Mouse (Mus musculus) c-Kit-positive CD71-negative TER-119-negative erythroid progenitor cells, embryonic 14.5 days (primary cell): ENCODE results near the gene Barhl2.

ENCODE experiments used
- DNase-seq: peaks from one replicate; pipeline ENCODE4 v3.0.0-alpha.2; 2013; ENCODE audit warnings: low read depth

Barhl2 gene

DNA sequence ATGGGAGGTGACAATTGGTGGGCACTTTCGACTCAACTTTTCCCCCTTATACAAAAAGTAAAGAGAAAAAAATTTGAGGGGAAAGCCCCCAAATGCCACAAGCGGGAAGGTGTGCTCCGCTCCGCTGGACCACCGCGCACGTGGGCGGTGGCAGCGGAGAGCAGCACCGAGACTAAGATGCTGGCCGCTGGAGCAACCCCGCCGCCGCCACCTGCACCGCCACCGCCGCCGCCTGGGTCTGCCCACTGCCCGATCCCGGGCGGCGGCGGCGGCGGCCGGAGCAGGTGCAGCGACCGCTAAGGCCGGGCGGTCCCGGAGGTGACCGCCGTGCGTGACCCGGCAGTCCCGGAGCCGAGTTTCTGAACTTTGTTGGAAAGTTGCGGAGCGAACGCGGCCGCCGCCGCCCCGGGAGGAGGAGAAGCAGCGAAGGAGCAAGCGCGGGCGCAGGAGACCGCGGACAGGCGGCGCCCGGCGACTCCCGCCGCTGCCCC lies at the start of gene Barhl2:
Gene Barhl2, minus strand, starts transcription at position 181 of the 491 bp plus-strand sequence.
- no peak for DNase-seq

DNA sequence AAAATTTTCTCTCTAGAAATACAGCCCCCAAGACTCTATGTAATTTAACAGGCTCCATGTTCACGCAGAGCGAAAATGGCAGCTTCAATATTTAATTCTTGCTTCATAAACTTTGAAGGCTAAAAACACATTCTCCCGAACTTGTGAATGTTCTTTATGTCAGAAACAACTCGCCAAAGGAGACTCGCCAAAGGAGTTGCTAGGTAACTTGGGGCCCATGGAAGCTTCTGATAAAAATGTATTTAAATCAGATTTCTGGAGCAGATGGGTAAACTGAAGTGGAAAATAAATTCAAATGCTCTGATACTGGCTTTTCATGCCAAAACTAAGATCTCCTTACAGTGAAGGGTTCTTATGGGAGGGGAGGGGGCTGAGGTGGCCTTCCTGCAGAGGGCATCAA lies 48.1 kb upstream of the Barhl2 start:
- DNase-seq, result no peak

DNA sequence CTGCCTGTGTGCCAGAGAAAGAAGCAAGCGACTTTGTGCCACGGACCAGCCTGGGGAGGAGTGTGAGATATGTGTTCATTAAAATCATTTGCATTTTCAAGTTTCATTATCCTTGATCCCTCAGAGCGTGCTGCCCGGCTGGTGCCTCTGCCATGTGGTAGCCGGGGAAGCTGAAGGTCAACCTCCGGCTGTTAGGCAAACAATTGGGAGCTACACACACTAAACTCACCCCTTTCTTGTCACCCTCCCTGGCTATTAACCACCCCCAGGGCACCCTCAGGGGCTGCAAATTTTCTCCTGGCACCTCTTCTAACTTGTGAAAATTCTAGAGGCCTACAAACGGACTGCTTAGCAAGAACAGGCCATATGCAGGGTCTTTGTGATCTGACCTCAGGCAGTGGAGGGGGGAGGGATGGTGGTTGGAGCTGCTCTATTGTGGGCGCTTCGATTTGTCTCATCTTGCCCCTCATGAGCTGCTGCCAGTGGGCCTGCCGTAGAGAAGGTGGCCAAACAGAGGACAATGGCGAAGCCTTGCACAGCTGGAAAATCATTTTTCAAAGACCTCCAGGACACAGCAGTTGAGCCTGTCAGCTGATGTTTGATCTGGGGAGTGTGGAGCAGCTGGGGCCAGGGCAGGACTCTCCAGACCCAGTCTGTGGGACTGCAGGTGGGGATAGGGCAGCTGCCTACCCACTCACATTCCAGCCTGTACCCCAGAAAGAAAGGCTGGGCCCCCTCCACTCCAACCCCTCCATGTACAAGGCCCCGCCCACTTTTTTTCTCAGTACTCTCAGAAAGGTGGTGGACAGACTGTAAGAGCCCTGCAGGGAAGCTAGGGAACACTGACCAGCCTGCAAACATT lies 44.9 kb upstream of the Barhl2 start:
- DNase-seq, result no peak

DNA sequence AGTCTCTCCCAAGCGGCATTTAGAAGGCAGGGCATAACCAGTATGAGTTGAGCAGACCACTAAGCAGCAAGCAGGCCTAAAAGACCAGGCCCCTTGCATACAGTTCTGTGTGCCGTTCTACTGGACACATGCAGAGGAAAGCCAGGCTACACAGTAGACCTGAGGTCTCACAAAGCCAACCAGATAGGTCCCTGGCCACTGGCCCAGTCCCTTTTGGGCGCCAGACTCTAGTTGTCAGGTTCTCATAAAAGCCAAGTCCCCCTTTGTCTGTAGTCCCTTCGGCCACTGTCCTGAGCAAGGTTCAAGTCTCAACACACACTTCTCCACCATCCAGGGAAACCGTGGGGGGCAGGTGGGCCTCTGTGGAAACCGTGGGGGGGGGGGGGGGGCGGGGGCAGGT lies 44.3 kb upstream of the Barhl2 start:
- no peak for DNase-seq

DNA sequence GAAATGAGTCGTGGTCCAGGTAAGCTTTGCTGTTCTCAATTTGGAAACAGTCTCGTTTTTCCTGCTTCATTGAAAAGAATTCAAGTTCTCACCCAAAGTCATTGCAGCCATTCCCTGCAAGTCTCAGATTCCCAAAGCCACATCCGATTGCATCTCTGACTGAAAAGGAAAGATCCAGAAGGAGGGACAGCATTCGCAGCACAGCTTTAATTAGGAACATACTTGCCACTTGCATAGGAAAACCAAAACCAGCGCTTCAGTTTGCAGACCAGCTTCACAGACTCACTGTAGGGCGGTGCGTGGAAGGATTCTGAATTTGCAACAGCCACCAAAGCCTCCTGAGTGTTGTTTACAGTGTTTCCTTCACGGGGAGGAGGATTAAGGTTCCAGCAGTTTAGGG lies 33.8 kb upstream of the Barhl2 start:
- no peak for DNase-seq

DNA sequence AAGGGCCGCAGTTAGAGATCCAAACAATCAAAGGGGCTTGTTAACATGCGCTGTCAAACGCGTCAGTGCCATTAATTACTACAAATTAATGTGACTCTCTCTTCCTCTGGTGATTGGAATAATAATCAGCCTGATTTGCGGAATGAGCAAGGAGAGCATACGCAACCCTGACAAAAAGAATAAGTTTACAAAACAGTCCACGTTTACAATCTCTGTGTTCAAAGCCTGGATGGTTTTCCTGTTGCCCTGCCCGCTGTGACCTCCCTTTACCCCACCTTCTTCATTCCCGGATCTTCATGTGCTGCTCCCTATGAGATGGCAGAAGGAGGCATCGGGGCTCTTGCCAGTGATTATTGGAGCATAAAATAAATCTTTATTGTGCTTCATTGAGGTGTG lies 14.1 kb upstream of the Barhl2 start:
- DNase-seq, result no peak

DNA sequence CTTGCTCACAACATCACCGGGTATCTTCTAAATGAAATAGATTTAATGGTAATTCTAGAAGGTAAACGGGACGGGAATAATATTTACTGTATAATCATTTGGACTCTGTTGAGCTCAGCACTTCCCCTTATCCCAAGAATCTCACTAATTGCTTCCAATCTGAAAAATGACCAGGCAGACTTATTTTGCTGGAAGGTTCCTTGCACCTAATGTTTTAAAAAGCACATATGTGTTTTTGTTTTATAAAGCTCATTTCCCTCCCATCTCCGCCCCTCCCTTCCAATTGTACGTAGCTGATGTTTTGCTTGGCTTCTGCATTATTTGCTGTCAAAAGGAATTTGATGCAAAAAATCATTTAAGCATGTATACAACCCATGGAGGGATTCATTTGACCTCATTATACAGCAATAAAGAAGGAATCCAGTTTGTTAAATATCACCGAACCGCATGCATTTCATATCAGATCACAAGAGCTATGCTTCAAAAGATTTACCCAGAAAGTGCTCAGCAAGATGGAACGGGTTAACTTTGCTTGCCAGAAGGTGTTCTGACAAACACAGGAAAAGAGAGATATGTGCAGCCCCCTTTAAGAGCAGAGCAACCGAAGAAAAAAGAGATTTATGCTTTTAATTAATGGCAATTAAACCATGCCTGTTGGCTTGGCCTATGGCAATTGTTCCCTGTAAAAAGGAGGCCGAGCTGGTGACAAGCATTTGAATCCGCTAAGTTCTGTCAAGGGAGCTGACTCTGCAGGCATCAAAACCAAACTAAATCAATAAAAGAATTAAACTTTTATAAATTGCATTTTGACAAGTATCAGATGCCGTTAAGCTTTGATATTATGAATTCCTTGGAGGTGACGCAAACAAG lies 13.5 kb upstream of the Barhl2 start:
- DNase-seq, result no peak

DNA sequence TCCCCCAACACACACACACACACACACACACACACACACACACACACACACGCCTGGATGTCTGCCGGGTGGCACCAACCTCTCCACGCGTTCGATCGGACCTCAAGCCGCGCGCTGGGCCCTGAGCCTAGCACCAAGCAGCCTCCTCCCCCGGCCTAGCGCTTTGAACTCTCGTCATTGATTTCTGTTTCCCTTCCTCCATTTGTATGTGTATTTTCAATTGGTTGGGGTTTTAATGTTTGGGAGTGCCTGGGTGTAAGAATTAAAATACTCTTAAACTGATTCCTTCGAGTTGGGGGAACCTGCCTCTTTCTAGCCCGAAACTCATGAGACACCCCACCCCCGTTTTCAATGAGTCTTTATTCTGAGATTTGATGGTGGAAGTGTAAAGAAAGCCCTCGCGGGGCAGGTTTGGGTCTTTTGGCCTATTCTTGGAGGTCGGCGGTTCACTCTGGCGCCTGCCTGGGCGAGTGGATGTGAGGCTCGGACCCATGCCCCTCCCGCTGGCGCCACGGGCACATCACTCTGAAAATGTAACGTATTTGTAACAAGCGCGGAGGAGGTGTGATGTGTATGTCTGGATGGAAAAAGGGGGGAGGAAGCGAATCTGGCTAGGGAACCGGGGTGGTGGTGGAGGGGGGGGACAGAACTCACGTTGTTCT lies 7.3 kb upstream of the Barhl2 start:
- no peak for DNase-seq

DNA sequence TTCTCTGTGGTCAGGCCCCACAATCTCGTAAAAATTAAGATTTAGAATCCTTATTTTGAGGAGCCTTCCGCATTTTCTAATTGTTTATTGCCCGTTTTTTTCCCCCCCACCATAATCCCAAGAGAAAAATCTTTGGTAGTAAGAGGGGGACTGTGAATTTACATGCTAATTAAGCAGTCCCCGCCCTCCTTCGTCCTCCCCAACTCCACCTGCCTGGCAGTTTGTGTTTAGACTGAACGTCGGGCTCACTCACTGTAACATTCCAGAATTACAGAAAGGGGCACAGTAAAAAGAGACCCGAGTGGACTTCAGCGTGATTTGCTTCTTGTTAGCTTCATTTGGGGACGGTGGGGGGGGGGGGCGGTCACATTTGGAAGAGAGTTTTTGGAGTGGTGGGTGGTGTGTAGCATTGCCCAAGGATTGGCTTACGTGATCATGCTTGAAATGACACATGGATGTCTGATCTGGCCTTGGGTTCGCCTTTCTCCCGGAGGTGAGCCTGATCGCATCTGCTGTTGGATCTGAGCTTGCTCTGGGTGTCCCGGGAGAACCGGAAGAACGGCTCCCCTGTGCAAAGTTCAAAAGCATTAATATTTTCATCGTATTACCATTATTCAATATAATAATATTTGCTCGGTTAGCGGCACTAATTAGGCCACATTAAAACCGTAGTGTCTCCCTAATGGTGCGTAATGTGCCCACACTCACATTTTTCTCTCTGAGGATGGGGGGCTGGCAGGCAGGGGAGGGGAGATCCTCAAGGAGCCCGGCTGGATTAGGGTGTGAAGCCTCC lies 6.6 kb upstream of the Barhl2 start:
- no peak for DNase-seq

DNA sequence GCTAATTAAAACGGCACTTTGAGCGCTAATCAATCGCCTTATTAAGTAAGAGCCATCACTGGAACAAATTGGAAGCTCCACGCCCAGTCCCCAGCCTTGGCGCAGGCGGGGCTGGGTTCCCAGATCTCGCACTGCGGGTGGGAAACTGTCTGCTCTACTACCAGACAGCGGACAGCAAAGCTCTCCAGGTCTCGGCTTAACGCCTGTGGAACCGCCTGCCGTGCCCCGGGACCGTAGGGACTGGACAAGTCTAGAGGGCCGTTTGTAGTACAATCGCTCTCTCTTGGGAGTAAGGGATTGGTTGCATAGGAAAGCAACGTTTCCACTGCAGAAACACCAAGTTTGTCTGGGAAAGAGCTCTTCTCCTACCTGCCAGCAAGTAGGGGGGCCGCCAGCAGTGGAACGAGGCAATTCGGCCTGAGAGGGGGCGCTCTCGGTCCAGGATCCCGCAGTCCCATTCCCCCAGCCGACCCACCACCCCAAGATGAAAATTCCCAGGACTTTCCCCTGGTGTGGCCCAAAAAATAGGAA lies 5.8 kb upstream of the Barhl2 start:
- no peak for DNase-seq

DNA sequence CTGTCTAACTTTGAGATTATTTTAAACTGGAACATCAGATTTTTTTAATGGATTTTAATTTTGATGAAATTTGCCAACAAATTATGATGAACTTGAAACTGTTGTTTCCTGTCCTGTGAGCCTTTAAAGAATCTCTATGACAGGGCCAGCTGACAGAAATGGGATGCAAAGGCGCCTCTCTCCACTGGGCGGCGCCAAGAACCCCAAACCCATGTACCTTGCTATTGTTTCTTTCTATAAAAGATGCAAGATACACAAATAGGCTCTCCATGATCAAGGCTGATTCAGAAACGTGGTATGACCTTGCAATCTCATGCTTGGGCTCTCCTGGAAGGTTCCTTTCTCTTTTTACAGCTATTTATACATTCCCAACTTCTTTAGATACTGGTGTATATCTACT lies 3.9 kb upstream of the Barhl2 start:
- peak; percentile 37 for DNase-seq

DNA sequence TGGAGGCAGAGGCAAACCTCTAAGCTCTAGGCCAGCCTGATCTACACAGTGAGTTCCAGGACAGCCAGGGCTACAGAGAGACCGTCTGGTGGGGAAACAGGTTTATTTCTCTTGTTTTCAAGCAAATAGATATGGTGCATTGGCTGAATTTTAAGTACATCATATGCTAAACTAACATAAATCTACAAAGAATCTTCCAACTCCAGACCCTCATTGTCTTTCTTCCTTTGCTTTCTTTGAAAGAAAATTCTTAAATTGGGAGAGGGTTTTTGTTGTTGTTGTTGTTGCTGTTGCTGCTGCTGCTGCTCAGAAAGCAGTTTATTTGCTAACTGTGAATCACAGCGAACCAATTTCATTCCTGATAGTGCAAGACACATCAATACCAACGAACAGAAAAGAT lies 3.5 kb upstream of the Barhl2 start:
- DNase-seq, result no peak

DNA sequence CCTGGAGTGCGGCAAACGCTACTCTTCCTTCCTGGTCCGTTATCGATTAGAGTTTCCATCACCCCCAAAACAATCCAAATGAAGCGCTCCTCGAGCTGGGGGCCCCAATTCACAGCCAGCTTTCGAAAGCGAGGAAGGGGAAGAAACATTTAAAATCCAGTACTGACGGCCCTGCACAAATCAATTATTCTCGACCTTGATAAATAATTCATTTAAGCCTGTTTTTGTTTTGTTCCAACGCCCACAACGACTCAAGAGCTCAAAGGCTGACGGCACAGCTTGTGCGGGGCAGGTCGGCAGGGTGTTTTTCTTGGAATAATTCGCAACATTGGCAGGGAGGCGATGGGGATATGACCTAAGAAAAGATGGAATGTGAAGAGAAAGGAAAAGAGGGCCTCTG lies 2.6 kb upstream of the Barhl2 start:
- DNase-seq, result no peak

DNA sequence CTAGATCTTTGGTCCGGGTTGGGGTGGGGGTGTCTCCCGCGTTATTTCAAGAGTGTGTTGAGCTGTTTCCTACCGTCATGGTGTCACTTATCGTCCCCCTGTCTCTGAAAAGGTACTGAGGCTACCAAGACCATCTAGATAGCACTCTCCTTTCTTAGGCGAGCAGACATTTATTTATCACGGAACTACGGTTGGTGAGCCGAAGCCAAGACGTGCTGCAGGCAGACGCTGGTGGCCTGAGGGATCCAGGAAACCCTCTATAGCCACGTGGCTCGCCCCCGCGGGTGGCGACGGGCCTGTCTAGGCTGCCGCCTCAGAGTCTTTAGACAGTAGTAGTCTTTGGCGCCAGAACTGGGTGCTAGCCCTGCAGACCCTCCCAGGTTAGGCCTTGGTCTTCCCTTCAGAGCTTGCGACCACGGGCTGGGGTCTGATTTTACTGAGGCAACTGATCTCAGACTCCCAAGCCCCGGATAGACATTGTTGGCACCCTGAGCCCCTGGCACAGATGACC lies 2.1 kb upstream of the Barhl2 start:
- DNase-seq, result no peak

DNA sequence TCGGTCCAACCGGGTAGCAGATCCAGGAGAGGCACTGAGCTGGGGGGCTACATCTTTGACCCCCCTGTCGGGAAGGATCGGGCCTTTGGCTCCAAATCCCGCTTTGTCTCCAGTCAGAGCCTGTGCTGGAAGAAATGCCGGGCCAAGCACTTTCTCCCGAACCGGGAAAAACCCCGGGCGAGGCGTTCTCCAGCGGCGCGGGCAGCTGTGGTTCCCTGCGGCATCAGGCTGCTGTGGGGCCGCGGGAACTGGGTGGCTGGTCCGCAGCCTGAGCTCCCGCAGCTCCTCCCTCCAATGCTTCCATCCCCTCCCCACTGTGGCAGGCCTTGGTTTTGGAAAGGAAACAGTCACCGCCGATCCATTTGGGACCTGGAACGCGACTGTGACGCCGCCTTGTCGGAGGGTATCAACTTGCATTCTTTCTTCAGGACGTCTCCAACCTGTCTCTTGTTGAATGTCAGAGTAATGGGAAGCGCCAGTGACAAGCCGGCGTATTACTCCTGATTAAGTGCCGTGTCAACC lies 1.2 kb upstream of the Barhl2 start:
- DNase-seq, result no peak

DNA sequence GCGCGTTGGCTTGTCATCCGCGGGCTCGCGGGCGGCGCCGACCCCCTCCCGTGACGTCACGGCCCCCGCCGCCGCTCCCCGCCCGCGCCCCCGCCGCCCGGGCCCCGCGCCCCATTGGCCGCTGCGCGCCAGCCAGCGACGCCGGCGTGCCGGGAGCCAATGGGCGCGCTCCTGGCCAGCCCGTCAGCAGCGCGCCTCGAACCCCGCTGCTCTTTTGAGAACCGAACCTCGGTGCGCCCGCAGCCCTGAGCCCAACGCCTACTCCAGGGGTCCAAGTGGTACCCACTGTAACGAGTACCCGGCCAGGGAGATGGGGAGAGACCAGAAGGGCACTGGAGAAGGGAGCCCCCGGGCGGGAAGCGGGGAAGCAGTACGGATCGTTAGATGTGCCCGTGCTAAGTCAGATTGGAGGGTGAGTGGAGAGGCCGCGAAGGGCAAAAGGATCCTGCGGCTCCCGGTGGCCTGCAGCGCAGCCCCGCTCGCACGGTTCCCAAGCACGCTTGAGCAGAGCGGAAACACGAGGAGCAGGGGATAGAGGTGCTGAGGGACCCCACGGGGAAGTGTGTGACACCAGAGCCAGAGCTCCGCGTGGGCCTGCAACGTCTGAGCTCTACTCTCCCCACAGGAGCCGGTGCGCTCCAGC lies 632 bp upstream of the Barhl2 start:
- no peak for DNase-seq

DNA sequence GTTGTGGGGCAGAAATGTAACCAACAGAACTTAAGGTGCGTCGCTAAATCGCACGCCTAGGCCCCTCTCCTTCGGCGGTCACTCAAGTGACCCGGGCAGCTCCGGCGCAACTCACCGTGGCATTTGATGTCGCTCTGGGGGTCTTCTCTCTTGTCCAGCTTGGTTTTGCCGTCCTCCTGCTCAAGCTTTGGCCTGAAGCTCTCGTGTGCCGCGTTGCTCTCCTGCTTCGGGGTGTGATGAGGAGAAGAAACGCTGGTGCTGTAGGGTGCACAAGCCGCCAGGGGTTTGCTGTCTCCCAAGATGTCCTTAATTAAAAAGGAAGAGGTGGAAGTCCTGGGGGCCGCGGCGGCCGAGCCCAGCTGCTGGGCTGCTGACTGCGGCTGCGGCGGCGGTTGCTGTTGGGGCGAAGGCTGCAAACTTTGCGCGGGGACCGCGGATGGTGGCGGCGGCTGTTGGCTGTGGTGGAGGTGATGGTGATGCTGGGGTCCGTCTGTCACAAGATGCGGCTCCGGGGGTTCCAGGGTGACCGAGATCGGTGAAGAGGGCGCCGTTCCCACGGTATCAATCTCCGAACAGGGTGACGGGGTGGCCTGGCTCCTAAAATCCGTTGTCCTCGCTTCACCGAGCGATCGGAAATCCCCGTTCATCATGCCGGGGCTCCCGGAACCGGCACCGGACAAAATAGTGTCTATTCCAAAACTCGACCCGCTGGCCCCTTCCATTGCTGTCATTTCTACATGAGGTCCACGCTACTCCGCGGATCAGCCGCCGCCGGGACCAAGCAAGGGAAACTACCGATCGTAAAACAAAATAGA lies 648 bp downstream of the Barhl2 start:
- no peak for DNase-seq

DNA sequence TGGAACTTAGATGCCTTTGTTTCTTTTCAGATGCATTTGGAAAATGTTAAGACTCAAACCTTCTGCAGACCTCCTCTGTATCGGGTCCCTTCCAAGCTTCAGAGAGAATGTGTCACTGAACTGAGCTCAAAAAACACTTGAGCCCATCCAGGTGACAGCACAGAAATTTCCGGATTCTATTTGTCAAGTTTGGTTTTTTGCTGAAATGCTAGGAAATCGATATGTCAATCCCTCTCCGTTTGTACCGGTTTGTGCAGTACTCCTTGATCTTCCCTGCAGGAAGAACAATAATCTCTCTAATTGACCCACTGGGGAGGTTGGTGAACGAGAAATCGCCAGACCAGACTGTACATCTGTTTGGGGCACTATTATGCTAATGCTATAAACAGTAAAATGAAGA lies 2.0 kb downstream of the Barhl2 start:
- no peak for DNase-seq

DNA sequence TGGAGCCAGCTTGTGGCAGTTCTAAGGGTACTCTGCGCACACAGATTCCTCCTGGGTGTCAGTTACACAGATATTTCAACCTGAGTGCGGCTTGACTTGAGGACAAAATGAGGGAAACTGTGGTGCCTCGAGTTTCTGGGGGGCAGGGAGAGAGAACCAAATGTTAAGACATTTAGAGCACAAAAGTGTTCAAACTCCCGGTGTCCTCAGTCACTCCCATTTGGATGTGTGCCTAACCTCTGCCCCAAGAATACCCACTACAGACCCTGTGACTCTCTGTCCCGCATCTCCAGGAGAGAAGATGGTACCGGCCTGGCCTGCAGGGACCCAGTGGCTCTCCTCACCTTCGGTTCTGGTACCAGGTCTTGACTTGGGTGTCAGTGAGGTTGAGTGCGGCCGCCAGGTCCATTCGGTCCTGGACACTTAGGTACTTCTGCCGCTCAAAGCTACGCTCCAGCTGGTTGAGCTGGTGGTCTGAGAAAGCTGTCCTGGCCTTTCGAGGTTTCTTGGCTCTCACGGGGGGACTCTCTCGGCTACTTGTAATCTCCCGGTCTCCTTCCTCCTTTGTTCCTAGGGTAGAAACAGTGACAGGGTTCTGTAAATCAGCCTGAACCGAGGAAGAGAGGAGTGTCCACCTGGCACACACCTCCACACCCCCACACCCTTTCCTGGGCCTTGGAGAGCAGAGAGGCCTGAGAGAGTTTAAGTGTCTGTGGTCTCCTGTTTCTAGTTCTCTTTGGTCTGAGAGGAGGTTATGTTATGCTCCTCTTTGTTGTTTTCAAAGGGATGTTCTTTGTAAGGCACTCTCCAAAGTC lies 2.7 kb downstream of the Barhl2 start:
- no peak for DNase-seq
